Mouse (Mus musculus): ENCODE measurements around the gene Tm4sf1.

DNA sequence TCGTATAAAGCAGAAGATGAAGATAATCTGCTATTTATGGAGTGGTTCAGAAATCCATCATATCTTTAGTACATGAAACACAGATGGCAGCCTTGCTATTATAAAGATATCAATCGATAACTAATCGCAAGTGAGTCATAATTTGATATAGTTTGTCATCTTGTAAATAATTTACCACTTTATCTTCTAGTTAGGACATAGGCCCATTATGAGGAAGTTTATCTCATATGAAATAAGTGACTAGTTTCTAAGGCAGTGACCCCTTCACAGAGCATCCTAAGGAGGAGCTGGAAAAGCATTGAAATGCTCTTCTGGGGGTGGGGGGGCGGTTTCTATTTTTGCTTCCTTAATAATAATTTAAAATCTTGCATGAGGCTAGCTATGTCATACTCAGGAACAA lies 41.2 kb upstream of the Tm4sf1 start:
- TF ChIP-seq POLR2A (IDR thresholded peaks at IDR 0.05; ENCODE audit: low read depth, low read length) (no peak), CTCF (conservative IDR thresholded peaks at IDR 0.05; ENCODE audit: insufficient read depth, insufficient read length, low read depth, low read length) (no peak)
